Mouse (Mus musculus): Measurements from ENCODE around the gene Gchfr. TPM values are rescaled to one million over a fixed set of nuclear protein-coding genes. Genes with fewer than 3 reads are reported as not detected.

Gene Gchfr
- total RNA-seq, 2 experiments from 2014 or later, result not detected

DNA sequence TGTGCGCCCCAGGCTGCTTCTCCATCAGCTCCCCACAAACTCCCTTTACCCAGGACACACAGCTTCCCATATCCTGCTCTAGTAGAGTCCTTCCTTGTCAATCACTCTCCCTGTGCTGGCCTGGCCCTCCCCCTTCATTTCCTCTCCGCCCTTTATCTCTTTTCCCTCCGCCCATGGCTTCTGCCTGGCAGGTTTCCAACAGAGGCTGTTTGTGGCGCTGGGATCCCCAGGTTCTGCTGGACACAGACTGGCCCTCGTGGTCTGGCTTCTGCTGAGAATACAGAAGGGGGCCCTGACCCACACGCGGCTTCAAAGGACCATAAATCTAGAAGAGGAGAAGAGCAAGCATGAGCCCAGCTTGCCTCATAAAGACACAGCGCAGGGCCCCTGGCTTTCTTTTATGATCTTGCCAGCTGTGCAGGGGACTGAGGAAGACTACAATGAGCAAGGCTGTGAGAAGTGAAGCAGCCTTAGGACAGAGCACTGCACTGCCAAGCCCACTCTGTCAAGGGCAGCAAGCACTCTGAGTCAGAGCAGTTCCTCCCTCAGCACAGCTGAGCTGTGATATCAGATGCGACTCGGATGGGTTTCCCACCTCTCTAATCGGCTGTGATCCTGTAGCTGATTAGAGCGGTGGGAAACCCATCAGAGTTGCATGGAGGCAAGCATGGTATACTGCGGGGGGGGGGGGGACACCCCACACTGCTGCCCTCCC lies 5.4 kb downstream of the Gchfr start:
- no peak for ATAC-seq (ENCODE audit: poor library complexity, severe bottlenecking)

DNA sequence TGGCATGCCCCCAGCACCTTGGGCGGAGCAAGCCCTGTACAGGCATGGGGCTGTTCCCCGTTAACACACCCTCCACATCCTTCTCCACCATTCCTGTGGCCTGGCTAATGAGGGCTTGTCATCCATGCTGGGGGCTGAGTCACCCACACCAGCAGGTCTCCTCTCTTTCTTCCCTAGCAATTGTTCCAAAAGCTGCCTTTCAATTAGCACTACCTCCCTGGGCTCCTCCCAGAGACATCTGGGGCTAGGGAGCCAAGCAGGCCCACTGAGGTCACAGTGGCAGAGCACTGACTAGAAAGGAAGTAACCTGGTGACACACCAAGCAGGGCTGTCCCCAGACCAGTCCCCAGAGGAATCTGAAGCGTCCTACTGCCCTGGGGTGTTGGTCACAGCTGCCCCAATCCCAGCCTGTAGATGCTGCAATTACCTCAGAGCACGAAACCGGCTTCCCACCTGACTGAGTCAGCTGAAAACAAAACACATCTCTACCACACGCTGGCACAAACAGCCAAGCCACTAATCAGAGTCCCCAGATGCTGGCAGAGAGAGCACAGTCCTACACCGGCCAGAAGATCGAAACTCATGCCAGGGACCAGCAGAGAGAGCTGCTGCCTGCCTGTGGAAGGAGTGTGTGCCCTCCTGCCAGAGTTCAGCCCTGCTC lies 6.5 kb downstream of the Gchfr start, which contains the start of gene Gm14137:
Gm14137 (plus strand) TSS at position 519 of the 661 bp plus-strand sequence.
- no peak for ATAC-seq (ENCODE audit: poor library complexity, severe bottlenecking)

DNA sequence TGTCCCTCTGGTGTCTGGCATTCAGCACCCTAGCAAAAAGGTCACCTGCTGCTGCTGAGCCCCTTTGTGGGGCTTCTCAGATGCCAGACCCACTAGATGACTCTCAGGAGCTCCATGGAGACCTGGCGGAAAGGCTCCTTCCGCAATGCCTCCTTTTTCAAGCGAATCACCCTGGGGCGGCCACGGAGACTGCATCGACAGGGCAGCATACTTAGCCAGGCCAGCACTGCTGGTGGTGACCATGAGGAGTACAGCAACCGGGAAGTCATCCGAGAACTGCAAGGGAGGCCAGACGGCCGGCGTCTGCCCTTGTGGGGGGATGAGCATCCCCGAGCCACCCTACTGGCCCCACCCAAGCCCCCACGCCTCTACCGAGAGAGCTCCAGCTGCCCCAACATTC lies 7.3 kb downstream of the Gchfr start:
- no peak for ATAC-seq (ENCODE audit: poor library complexity, severe bottlenecking)

DNA sequence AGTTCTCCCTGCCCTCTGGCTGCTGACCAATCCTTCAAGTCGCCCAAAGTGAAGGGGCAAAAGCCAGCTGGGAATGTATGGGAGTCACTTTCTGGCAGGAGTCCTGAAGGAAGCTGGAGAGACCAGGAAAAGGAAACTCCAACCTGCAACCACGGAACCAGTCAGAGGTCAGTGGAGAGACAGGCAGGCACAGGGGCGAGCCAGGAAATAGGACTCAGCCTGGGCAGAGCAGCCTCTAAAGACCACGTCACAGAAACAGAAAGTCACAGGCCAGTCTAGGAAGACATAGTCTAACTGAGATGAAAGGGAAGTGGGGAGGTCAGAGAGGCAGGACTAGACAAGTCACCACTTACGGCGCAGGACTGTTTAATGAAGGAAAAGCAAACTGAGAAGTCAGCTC lies 8.0 kb downstream of the Gchfr start:
- no peak for ATAC-seq (ENCODE audit: poor library complexity, severe bottlenecking)

DNA sequence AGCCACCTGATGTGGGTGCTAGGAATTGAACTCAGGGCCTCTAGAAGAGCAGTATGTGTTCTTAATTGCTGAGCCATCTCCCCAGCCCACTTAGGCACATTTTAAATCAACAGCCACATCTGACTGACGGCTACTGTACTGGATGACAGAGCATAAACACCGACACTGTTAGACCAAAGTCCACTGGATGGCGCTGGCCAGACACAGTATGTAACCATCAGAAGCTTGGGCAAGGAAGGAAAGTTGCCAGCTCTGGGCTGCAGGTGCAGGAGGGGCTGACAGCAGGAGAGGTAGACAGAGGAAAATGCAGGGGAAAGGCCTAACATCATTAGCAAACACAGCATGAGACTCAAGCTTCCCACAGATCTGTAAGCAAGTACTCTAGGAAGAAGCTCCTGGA lies 9.2 kb downstream of the Gchfr start:
- ATAC-seq (ENCODE audit: poor library complexity, severe bottlenecking), result no peak

DNA sequence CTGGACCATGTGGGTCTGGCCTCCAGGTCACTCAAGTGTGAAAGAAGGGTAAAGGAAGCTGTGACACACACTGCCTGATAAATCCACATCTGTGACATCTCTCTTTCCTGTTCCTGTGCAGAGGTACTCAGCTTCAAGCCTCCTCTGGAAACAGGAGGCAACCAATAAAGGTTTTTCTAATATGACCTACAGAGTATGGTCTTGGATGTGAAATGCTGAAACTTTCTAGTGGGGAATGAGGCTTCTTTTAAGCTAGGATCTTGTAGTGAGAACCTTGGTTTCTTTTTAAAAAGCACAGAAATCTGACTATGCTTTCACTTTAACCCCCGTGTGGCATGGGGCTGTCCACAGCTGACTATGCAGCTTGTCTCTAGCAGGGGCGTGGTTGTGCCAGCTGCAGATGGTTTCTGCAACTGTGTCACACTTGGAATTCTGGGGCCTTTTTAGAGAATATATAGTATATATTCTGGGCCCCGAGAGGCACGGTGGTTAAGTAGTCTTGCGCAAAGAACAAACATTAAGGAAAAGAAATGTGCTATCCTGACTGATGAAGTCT lies 9.9 kb downstream of the Gchfr start:
- no peak for ATAC-seq (ENCODE audit: poor library complexity, severe bottlenecking)

DNA sequence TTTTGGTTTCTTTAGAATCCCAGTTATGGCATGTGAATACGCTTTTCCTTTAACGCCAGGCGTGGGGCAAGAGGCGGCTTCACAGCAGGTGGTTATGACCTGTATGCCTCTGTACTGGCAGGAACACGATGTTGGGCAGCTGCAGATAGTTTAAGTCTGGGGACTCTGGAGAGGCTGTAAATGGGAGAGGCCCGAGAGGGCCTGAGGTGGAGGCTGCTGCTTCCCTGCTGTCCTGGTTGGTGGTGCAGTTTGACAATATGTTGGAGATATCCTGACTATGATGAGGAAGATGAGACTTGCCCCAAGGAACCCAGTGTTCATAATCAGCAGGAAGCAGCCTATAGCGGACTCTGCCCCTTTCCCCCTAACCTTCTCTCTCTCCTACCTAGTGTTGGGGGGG lies 15.3 kb downstream of the Gchfr start:
- ATAC-seq (ENCODE audit: poor library complexity, severe bottlenecking), result no peak

DNA sequence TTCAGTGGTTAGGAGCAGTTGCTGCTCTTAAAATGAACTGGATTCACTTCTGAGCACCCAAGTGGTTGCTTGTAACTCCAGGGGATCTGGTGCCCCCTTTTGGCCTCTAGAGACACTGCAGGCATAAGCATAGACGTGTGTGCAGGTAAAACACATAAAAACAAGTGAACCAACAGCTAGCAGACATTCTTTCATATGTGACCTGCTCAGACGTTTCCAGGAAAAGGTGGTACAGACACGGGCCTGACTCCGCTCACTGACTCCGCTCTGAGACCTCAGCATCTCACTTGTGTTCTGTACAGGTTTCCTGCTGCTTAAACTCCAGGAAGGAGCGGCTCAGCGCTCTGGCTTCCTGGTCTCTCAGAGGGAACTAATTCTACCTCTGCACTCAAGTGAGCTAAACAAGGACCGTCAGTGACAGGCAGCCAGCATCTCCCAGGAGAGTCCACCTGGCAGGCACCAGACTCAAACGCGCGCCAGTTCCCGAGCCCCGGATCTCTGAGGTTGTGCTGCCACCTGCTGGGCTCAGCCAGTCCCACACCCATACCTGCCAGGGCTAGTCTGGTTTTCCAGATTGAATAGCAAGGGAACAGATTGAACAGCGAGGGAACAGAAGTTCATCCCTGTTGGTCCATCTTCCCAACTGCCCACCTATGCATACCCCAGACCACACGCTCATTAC lies 21.6 kb downstream of the Gchfr start:
- peak; percentile 99 for ATAC-seq (ENCODE audit: poor library complexity, severe bottlenecking)

DNA sequence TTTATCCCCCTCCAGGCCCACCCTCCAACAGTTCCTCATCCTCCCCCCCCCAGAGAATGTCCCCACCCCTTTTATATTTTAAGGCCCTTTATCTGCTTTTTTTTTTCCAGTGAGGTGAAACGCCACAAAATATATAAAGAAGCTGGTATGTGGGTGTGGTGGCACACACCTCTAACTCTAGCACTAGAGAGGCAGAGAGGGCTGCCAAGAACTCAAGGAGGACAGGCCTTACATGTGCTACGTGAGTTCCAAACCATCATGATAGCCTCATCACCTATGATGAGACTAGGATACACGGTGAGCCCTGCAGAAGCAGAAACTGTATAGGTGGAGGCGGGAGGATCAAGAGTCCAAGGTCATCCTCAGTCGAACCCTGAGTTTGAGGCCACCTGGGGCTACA lies 23.4 kb downstream of the Gchfr start:
- ATAC-seq (ENCODE audit: poor library complexity, severe bottlenecking), result no peak

DNA sequence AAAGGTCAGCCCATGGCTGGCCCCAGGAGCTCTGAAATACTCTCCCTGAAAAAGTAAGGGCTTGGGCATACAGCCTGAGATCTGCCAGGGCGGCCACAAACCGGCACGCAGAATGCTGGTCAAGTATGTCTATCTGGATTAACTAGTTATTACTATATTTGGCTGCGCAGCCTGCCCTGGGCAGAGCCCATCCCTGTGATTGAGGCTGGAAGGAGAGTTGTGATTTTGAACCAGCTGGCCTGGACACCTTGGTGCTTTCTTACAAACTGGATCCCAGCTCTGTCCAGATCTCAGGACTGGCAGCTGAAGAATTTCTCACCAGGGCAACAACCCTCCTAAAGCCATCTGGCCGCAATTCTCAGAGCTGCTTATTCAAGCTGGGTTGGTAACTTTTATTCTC lies 26.6 kb downstream of the Gchfr start:
- ATAC-seq (ENCODE audit: poor library complexity, severe bottlenecking), result no peak

DNA sequence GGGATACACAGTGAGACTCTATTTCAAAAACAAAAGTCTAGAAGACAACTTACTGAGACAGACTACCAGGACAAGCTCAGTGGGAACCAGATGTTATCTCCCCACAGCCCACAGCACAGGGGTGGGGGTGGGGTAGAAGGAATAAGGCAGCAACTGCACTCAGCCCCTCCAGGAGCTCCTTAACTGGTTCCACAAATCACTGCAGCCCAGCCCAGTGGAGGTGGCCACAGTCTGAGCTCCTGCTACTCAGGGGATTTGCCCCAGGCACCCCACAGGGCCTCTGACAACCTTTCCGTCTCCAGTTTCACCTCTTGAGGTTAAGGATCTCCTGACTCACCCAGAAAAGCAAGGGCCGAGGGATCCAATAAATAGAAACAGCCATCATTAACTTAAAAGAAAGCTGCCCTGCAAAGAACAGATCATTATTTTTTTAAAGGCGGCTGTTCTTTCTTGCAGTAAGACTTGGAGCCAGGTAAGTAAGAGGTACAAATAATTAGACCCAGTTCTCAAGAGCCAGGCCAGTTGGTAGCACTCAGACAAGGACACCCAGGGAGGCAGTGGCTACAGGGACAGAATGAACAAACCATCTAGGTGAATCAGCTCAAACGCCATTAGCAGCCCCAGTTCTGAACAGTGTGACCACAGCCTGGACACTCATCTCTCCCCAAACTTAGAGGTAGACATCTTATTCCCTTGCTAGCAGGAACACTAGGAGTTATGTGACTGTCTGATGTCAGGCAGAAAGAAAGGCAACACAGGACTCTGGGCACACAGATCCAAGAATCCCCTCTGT lies 28.9 kb downstream of the Gchfr start:
- no peak for ATAC-seq (ENCODE audit: poor library complexity, severe bottlenecking)

DNA sequence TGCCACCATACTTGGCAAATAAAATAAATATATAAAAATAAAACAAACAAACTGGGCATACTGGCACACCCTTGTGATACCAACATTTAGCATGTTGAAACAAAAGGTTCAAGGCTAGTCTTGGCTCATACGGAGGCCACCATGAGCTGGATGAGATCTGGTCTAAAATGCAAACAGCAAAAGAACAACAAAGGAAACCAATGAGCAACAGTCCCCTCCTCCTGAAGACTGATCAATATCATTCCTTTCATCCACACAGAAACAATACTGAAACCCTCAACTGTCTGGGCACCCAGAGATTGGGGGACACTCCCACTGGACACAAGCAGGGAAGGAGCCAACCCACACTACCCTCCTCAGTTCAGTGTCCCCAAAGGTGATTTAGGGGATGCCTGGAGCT lies 29.9 kb downstream of the Gchfr start:
- no peak for ATAC-seq (ENCODE audit: poor library complexity, severe bottlenecking)

DNA sequence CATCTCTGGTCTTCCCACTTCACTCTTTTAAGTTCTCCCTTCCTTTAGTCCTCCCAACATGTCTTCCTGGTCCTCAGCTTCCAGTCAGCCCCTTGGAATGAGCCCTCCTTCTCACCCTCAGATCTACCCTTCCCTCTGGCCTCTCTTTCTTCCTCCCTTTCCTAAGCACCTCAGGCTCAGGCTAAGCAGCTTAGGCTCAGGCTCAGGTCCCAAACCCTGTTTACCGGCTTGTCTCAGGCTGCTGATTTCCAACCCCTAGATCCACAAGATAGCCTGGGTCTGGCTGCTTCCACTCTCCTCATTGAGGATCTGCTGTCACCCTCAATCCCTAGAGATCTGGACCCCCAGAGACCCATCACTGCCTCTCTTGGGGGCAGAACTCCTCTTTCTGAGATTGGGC lies 30.5 kb downstream of the Gchfr start:
- no peak for ATAC-seq (ENCODE audit: poor library complexity, severe bottlenecking)

DNA sequence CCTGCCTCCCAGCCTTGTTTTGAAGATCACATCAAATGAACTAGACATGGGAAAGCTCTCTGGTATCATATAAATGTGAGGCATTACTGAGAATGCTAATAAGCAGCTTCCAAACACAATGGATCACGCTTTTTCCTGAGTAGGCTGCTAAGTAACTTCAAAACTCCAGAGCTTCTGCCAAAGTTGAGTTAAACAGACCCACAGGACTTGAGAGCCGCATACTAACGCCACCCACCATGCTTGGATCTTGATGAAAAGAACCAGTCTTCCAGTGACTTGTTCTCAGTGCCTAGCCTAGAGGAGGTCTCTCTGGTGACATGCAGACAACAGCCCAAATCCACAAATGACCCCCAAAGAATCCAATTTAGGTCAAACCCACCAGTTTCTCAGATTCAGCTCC lies 31.4 kb downstream of the Gchfr start:
- ATAC-seq (ENCODE audit: poor library complexity, severe bottlenecking), result no peak

DNA sequence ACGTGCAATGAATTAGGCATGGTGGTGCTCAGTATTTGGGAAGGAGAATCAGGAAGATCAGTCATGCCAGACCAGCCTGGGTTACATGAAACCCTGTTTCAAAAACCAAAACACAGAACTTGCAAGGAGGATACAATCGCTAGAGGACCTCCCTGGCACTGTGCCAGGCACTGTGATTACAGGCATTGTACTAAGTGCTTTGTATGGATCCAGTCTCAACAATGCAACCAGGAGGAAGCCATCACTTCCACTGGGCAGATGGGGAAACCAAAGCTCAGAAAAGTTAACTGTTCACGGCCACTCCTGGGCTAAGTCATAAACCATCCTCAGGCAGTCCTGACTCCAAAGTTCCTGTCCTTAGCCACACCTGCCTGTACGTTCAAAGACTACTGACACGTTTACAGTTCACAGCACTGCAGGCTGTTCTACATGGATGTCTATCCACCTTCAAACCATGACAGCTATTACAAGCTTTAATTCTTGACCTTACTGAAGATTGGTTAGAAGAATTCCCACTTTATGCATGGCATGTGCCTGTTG lies 35.4 kb downstream of the Gchfr start:
- ATAC-seq (ENCODE audit: poor library complexity, severe bottlenecking), result 0 out of 2 replicates have a peak, but pooled peaks have one; percentile 12

DNA sequence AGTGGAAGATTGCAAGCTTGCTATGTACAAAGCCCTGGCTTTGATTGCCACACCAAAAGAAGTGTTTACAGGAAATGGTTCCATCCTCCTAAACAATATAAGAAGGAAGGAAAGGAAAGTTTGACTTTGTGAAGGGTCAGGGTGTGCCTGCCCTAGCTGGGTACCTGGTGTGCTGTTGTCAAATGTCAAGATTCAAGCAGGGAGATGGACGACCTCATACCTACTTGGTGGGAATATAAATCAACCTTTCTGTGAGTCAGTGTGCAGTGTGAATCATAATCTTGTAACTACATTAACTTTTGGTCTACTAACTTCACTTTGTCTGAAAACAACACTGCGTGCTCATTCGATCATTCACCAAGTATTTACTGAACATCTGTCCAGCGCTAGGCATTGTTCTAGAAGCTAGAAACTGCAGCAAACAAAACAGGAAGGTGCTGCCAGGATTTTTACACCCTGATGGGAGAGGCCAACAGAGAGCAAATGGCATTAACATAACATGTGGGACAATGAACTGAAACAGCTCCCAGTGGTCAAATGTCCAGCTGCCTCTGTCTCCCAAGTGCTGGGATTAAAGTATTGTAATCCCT lies 36.4 kb downstream of the Gchfr start:
- no peak for ATAC-seq (ENCODE audit: poor library complexity, severe bottlenecking)

DNA sequence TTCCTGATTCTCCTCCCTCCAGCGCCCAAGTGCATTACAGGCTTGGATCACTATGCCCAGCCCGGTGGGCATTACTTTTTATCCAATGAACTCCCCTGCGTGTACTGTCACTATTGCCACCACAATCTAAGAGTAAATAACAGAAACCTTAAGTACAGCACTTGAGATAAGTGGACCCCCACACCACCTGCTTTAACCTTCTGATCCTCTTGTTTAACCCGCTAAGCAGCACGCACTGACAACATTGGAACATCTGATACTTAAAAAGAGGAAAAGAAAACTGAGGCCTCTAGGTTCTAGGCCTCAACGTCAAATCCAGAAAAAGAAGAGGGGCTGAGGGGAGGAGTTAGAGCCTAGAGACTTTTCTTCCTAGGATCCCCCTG lies 40.4 kb downstream of the Gchfr start:
- peak; percentile 4 for ATAC-seq (ENCODE audit: poor library complexity, severe bottlenecking)

DNA sequence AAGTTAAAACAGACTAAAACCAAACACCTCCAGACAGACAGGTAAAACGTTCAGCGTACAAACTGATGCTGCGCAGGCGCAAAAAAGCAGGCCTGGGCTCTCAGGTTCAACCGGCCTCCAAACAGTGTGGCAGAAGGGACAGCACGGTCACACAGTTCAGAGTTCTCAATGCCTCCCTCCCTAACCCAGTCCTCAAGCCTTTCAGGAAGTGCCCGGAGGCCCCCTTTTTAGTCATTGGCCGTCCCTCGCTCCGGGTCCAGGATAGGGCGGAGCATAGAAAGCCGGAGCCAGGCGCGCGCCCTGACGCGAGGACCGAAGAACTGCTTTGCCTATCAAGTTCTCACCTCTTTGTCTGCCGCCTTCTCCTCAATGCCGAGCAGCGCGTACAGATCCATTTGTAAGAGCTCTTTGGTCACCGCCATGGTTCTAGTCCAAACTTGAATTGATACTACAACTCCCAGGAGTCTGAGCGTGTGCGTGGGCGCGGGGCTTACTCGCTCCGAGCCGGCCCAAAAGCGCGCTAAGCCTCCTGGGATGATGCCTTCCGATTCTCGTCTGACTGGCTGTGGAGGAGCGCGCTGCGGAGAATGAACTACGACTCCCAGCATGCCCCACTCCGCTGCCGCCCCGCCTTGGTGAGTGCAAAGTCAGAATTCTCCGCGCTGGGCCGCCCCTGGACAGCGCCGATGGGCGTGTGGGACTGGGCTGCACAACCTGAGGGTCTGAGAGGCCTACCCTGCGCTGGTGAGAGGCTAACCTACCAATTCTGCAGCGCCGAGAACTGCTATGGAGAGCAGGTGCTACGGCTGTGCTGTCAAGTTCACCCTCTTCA lies 41.0 kb downstream of the Gchfr start, which contains the start of the genes Zfyve19 and Dnajc17:
Zfyve19 (plus strand) TSS at position 274 of the 832 bp plus-strand sequence.
Dnajc17 (minus strand) TSS at position 452 of the 832 bp plus-strand sequence.
- peak; percentile 95 for ATAC-seq (ENCODE audit: poor library complexity, severe bottlenecking)

DNA sequence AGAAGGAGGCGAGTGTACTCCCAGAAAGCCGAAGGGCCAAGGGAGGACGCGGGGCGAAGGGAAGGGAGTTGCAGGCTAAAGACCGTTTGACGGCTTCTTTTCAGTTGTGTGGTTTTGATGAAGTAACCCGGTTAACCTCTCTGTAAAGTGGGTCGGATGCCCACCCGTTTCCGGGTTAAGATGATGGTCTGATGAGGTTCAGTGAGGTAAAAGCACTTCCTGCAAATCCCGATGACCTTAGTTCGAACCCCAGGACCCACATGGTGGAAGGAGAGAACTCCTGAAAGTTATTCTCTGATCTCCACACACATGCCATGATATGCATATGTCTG lies 41.6 kb downstream of the Gchfr start:
- ATAC-seq (ENCODE audit: poor library complexity, severe bottlenecking), result peak; percentile 13
